Mouse (Mus musculus): ENCODE results near the gene Bcl9.
A peak's percentile ranks its signal among the peaks of the same experiment; 100 is the strongest.

The Bcl9 gene

DNA sequence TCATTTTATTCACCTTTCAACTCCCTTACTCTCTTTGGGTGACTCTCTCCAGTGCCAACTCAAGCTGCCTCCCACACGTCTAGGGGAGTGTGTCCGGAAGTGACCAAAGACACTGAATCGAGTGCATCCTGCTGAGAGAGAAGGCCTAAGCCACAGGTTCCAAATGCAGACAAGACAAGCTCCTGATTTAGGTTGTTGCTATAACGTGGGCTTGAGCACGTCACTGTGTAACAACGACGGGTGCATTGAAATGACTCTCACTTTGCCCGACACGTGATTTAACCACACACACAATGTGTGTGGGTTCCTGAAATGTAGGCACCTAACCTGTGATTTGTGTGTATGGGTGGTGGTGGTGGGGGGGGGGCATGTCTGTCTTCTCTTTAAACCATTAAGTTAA lies 3.4 kb downstream of the Bcl9 start:
- peak in 1 of 2 experiments; percentile 22 for DNase-seq

DNA sequence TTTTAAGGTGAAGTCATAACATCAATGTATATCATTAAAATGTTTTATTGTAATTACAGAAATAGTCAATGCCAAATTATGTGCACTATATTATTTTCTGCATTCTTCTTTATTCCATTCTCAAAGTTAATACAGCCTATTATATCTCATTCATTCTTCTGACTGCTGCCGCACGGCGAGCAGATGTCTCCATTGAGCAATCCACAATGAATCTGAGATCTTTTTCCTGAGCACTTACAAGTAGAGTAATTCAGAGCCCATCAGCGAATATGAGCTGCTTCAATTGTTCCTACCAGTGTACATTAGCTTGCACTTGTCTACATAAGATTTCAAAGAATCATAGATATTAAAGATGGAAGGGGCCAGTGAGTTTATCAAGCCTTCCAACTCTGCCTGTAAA lies 12.8 kb downstream of the Bcl9 start:
- no peak for DNase-seq

DNA sequence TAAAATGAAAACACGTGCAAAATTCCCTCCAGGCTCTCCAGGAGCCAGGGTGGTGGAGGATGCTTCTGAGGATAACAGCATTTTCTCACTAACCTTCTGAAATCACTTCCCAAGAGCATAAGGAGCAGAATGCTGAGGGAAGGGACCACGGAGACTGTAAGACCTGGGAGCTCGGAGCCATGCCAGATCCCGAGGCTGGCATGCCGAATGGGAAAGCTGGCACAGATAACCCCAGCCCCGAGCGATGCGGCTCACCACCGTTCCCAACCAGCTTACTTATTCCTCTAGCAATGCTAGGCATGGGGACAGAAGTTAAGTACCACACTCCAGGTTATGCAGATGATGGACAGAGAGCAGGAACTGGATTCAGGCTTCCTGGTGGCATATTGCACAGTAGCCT lies 13.7 kb downstream of the Bcl9 start:
- DNase-seq, result no peak

DNA sequence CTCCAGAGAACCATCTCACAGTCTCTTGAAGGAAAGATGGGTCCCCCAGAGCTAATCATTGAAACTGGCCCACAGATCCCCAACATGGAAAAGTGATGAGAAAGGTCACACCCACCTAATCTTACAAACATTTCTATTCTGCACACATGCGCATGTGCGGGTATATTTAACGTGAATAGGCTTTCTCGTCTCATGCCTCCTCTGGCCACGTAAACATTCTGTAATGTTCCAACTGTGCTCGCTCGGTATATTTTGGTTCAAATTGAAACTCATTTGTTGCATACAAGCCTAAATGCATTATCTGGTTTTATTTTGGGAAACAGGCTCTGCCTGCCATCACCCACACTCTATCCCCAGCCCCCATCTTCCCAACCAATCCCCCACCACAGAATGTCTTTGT lies 16.3 kb downstream of the Bcl9 start:
- no peak for DNase-seq

DNA sequence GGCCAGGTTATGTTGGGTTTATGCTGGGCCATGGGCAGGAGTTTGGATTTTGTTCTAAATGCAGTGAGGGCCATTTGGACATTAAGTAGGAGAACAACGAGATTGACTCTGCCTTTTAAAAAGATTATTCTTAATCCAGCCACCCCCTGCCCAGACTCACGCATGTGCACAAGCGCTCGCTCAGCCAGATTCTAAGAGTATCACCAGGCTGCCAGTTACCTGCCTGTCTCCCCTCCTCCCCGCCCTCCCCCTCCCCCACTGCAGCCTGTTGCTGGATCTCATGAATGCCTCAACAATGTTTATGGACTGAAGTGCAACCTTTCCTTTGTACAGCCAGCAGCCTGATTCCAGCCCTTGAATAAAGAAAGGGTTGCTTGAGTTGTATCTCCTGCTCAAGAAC lies 22.0 kb downstream of the Bcl9 start:
- peak in 1 of 2 experiments; percentile 14 for DNase-seq

DNA sequence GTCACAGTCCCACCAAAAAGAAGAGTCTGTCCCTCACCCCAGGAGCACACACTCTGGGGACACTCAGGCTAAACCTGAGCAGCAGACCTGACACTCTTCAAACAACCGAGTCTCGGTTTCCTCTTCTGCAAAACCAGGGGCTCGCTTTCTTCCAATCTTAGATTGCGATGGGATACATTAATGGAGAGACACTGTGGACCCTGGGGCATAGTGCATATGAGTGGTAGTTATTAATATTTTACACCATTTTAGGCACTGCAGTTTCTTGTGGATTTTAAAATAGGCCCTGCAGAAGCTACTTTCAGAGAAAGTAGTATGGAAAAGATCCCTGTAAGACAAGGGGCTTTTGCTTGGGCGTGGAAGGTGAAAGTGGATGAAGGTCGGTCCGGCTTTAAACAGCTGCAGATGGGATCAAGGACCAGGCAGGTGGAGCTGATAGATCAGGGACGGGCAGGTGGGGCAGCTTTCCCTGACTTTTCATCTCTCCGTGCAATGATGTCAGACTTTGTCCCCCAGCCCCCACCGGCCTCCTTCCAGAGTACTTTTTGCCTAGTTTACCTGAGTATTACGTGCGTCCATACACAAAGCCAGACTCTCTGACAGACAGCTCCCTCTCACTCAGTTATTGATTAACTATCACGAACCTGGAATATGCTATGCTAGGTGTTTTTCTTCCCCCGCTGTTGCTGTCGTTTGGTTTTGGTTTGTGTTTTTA lies 23.0 kb downstream of the Bcl9 start:
- peak; percentile 26 to 43 for DNase-seq

DNA sequence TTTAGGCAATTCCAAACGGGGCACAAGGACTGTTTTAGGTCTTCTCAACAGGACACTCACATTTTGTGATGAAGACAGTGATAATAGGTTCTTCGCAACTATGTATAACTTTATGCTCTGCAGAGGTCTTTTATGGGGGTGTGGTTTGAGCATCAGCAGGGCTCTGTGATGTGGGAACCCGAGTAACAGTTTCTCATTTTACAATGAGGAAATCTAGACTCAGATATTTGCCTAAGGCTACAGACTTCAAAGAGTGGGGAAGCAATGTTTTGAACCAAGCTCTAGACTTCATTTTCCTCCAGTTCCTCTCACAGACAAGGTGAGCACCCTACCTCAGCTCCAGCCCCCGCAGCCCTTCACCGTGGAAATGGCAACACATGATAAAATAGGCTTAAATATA lies 23.8 kb downstream of the Bcl9 start:
- no peak for DNase-seq

DNA sequence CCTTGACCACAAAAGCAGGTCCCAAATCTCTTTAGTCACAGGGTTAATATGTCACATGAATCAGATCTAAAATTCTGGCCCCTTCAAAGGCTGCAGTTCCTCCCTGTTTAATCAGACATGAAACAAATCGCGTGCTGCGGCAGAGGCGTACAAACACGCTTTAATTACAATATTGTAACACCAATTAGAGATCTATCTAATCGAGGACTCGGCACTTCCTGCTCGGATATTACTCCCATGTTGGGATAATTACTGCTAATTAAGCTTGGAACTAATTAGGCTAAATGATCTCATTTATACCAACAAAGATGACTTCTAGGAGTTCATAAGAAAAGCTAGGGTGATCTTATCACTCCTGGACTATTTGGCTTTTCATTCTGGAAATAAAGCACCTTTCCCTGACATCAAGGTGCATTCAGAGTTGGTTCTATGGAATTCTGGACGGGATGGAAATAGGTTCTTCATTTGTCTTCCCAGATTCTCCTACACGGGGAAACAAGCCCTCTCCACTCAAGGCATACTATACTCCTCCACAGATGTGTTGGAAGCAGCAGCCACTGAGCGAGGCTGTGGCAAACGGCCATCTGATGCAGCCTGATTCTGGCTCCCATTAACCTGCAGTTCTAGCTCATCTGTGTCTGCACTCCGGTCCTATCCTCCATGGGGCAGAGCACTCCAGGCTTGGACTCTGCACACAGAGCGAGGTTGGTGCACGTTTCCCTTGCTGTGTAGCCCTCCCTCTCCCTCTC lies 31.9 kb downstream of the Bcl9 start:
- no peak for DNase-seq

DNA sequence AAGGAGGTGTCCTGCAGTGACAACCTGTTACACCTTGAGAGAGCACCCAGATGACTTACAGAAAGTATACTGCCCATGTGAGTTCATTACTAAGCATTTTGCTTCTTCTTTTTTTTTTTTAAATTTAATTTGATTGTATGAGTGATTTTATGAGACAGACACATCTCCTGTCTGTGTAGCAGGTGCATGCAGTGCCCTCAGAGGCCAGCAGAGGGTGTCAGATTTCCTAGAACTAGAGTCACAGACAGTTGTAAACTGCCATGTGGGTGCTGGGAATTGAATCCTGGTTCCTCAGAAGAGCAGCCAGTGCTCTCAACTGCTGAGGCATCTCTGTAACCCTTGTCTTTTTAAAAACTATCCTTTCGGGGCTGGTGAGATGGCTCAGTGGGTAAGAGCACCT lies 35.5 kb downstream of the Bcl9 start:
- DNase-seq, result no peak

DNA sequence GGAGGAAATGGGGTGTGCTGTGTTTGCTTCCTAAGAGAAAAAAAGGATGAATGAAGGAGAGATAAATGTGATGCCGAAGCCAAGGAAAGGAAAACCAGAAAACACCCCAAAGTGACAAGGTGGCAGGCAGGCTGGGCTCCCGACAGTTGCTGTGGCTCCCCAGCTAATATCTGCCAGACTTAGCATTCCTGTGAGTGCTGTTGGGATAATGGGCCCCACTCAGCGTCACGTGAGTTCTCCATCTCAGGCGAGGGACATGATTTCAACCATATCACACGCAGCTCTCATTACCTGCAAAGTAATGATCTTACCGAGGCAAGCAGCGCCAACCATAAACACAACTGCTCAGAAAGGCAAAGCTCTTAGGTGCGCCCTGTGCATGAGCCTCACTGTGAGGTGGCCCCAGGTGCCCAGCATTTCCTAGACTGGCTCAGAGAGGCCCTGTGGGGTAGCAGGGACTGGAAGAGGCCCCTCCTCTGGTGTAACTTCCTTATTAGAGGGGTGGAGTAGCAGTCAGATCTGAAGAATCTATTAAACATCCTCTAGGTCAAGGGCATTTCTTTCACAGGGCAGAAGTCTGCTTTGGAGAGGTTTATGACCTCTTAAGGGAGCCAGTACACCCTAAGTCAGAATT lies 41.9 kb downstream of the Bcl9 start:
- no peak for DNase-seq

DNA sequence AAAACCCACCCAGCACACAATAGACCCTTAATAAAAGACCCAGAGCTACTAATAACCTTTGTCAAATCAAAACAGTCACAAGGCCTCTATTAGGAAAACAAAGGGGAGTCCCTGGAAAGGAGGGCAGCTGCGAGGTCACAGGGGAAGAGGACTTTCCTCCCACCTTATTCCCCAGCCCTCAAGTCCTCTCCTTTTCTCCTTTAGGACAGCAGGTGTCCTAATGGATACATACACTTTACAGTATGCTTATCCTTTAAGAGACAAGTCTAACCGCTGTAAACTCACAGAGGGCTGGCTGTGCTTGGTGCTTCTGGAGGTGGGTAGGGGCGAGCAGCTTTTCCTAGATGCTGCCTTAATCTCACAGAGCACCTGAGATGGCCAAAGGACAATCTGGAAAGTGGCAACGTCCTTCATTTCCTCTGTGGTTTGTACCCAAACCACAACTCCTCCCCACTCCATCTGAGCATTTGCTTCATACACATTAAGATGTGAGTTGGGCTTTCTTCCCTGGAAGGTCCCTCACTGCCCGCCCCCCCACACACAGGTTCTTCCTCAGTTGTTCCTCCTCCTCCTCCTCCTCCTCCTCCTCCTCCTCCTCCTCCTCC lies 42.8 kb downstream of the Bcl9 start:
- no peak for DNase-seq

DNA sequence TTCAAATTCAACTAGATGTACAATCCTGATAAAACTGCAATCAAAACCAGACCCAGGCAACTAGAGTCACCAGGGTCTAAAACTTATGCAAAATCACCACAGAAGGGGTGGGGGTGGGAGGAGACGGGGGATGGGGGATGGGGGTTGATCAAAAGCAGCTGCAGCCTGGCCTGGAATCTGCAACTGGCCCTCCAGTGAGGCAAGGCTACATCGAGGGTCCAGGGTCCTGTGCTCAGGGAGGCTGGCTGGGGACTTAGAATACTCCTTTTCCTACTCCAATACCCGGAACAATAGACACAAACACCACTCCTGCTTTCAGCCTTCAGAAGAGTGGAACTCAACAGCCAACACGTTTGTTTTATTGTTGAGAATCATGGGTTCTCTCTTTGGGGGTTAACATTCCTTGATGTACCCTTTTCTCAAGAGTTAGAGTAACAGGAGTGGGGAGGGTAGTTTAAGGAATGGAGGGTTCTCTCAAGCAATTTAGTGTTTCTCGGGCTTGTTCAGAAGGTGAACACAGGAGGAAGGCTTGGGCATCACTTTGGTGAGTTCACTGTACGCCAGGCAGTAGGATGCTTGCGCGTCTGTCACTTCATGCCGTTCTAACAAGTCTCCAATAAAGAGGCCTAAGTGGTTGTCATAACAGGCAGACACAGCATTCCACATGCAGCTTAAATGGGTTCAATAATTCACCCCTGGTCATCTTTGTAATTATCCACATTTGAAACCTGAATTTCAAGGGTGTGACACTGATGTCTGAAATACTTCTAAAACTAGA lies 43.7 kb downstream of the Bcl9 start:
- DNase-seq, result no peak

DNA sequence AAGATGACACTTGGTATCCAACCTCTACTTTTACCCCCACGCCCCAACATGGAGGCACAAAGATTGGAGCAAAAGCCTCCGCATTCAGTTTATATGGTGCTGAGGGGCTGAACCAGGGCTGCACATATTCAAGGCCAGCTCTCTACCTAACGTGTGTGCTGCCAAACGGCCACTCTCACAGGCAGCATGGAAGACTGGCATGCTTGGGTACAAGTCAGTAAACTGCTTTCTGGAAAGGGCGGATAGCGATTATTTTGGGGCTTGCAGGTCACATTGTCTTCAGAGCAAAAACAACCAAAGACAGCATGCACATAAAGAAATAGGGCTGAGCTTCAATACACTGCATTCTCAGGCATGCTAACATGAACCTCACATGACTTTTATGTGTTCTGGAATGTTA lies 44.8 kb downstream of the Bcl9 start:
- no peak for DNase-seq

DNA sequence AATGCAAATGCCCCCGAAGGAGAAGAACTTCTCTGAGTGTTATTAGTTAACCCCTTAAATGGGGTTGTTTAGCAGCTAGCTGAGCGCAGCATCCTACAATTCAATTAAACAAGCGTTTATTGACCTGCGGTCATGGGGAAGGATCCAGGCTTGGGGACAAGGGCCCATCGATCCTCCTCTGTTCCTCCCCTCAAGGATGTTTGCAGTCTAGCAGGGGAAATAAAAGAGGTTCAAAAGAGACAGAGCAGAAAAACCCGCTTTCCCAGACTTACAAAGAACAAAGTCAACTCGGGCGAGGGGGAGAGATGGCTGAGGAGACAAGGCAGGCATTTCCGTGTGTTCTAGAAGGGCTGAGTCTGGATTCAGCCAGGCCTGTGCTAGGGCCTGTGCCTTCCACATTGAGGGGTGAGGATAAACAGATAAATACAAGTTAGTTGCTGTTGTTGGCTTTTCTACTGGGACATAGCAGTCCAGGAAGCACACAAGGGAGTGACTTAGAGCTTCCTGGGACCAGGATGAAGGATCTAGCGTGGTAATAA lies 55.0 kb downstream of the Bcl9 start:
- no peak for DNase-seq

DNA sequence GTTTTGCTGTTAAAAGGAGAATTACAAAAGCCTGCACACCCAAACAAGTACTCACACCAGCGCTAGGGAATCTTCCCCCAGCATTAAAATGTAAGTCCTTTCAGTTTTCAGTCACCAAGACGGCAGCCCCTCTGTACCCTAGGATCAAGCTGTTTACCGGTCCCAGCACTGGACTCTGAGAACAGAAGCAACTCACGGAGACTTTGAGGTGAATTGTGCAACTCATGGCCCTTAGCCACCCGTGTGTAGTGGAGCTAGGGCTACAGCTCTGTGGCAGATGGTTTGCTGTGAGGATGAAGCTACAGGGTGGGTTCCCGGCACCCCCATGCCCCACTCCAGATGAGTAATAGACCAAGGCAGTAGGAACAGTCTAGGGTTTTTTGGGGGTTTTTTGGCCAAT lies 55.9 kb downstream of the Bcl9 start:
- DNase-seq, result no peak

DNA sequence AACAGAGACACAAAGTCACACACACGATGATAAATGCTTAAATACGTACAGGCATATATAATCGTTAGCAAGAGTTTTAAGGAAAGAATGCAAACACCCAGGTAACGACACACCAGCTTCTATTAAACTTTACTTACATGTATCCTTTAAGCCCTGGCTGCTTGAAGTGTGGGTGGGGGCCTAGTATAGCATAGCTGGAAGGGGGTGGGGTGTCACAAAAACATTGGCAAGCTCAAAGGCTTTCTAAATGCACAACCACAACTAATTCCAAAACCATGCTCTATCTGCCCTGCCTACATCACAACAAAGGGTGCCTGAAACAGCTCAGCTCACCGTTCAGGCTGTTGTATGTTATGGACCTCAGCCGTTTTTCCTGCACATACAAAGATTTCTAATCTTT lies 57.9 kb downstream of the Bcl9 start:
- DNase-seq, result no peak

DNA sequence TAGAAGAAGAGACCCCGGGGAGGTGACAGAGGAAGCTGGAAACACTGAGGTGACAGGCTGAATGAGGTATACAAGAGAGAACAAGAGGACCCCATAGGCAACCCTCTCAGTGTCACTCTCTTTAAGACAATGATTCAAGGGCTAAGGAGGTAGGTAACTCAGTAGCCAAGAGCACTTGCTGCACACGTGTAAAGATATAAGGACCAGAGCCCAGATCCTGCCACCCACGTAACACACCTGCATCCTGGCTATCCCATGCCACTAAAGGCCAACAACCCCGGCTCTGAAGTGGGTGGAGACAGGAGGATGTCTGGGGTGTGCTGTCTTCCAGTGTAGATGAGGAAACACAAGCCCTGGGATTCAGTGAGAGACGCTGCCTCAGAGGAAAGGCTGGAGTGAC lies 58.4 kb downstream of the Bcl9 start:
- DNase-seq, result no peak

DNA sequence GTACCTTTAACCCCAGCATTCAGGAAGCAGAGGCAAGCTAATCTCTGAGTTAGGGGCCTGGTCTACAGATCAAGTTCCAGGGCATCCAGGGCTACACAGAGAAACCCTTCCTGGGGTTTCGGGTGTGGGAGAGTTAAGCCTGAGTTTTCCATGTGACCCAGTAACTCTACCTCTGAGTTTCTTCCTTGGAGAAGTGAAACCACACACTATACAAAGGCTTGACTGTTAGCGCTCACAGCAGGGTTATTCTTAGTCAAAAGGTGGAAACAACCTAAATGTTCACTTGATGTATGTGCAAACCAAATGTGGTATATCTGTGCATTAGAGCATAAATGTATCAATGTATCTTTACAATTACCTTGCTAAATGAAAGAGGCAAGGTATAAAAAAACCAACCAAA lies 59.2 kb downstream of the Bcl9 start:
- DNase-seq, result no peak

DNA sequence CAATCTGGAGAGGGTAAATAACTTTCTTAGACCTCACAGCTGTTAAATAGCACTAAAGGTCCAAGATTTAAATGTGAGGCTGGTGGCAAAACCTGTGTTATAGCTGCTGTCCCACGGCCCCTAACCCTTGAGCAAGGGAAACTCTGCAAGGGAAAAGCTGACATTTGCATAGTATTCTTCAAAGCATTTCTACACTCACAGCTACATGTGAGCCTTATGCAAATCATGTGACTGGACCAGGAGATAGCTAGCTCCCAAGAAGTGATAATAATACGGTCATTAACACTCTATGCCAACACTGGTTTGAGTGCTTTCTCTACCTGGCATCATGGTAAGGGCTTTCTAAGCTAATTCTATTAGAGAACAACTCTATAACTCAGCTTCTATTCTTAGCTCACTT lies 60.3 kb downstream of the Bcl9 start:
- no peak for DNase-seq

DNA sequence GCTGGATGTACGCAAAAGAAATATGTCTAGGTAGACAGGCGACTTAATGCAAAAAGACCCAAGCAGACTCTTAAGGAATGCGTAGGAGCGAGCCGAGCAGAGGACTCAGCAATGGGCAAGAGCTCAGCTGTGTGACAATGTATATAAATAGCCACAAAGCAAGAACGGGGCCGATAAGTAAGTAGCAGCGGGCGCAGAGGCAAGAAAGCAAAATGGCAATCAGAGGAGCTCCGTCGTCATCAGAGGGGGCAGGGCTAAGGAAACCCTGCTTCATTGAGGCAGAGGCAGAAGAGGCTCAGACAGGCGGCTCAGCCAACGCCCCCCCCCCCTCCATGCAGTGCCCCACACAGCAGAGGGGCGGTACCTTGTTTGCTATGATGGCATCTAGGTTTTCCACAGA lies 62.9 kb downstream of the Bcl9 start:
- no peak for DNase-seq

DNA sequence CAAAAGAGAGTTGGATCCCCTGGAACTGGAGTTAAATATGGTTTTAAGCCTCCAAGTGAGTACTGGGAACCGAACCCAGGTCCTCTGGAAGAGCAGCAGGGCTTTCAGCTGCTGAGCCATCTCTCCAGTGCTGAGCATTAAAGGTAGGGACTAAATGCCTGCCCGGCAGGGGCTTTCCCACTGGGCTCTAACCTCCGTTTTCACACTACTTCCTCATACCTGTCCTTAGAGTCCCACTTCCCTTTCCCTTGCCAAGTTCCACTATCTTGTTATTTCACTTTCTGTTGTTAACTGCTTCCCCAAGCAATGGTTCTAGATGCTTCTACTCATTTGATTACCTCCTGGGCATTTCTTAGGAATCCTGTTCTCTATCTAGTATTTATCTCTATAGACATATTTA lies 65.4 kb downstream of the Bcl9 start:
- DNase-seq, result no peak

DNA sequence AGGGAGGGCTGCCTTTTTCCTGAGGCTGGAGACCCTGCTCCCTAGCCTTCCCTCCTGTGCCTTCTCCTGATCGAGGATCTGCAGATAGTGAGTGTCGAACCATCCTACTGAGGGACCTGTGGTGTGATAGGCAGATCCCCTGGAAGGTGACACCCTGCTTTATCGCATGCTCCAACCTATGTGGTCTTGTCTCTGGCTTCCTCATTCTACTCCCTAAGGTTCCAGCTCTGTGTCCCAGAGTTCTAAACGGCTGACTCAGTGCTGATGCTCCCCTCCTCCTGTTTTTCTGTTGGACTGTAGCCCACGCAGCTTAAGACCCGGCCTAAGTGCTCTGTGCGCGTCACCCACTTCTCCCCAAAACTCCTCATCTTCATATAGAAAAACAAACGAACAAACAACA lies 65.9 kb downstream of the Bcl9 start:
- no peak for DNase-seq

Measured in kidney, postnatal 4 days (tissue).